Mouse (Mus musculus): ENCODE measurements at regions not wholly inside any gene's neighbourhood (a gene's known extent, or its start where the extent isn't known, plus 50 kb on each side); places are given as distances from the start of the nearest gene placed in this dataset.

DNA sequence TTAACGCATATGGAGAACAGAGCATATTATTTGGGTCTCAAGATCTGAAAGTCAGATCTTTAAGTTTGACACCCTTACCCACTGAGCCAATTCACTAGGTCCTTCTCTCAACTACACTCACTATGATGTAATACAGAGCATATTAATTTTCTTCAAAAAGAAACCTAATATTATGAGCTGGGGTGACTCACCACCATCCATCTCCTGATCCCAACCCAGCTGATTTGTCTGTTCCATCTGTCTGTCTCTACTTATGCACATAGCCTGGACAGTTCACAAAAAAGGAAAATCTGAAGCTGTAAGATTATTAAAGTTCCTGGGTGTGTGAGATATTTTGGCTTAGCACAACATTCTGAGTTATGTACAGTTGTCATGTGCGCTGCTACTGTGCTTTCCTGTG lies 108.2 kb upstream of the Rarb start:
- DNase-seq (ENCODE audit: low read depth, low spot score) = no peak

DNA sequence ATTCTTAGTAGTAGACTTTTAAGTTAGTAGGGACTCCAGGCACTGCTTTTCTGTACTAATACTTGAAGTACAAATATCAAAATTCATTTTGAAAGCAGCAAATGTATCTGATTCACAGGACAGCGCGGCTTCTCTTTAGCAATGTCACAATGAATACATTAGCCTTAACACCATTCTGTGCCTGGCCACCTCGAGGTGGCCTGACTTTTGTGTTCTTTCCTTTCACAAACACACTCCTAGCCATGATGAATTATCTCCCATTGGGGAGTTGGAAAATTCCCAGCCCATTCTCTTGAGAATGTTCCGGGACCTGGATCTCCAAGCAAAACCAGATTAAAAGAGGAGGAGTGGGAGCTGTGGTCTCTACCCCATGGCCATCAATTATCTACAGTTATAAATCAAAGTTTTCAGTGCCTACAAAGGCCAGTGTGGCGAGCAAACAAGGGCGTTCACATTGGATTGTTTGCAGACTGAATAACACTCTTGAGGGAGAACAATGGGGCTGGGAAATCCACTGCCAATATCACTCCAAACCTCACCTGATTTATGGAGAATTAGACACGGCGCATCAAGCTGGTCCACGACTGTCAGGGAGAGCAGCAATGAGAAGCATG lies 82.7 kb upstream of the Rarb start:
- DNase-seq (ENCODE audit: low read depth, low spot score) = no peak

DNA sequence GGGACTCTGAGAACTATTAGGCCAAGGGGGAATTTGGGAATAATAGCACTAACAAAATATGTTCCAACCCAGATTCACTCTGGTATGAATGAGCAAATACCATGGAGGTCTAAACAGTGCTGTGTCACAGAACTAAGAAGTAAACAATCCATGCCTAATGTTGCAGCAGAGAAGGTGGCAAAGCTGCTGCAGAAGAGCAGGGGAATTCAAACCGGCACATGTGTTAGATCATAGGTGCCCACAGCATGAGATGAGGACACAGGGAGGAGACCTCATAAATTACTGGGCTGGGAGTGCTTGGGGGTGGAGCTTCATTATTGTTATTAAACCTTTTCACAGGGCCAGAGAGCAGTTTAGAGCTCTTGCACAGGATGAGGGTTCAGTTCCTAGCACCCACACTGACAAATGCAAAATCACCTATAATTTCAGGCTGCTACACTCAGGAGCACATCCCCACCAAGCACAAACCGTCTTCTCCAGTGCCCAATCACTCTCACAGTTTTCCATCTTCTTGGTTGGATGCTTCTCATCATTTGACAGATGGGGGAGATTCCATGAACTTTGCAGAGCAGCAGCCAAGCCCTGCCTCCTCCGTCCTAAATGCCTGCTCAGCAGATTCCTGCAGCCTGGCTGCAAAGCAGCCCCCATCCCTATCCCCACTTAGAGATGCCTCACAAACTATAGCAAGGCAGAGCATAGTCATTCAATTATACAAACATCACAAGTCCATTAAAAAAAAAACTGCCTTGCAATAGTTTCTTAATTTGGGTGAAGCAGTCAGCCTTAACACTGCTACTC lies 79.0 kb upstream of the Rarb start:
- no peak for DNase-seq (ENCODE audit: low read depth, low spot score)

DNA sequence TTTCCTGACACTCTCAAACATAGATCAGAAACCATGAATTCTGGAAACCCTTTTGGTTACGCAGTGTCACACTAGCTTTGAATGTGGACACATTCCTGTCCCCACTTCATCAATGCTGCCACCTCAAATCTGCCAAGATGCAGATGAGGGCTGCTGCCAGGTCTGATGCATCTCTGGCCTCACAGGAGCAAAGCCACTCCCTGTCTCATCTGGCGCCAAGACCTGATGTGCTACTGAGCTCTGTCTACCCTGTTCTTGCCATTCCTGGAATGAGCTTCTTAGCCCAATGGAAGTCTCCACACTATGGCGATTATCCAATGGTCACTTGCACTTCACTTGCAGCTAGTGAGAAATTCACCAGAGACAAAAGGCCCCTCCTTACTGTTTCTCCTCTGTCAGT lies 78.0 kb upstream of the Rarb start:
- DNase-seq (ENCODE audit: low read depth, low spot score) = no peak

DNA sequence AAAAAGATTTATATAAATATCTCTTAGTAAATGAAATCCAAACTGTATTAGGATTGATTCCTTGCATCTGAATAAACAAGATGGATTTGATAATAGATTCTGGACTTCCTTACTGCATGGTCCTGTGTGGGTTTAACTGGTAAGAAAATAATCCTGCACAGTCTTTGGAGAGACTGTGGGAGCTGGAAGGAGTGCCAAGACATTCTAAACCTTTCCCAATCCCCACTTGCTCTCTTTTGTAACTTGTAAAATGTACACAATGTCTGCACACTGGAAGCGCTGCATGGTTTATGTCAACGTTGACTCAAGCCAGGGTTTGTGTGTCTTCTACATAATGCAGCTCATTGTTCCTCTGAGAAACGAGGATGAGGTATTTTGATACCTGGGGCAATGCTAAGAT lies 62.3 kb upstream of the Rarb start:
- no peak for DNase-seq (ENCODE audit: low read depth, low spot score)

- DNase-seq (ENCODE audit: low read depth, low spot score) = no peak
Observed at GRCm38 (mm10) chr14:16869221-16869620, 50.3 kb upstream of the Rarb start.

All from retina, adult 2 months (tissue).